Mouse (Mus musculus) NIH3T3 (cell line): Measurements from ENCODE around the gene Mpp1.
A peak's percentile ranks its signal among the peaks of the same experiment; 100 is the strongest.

Source experiments
- DNase-seq: peaks from one replicate; pipeline ENCODE4 v3.0.0-alpha.2; 2012; ENCODE audit warnings: low read depth

The Mpp1 gene

GRCm38 (mm10) chrX:75083982-75084773, 46.6 kb downstream of the Mpp1 start:
- peak; percentile 14 for DNase-seq

GRCm38 (mm10) chrX:75082351-75082750, 48.5 kb downstream of the Mpp1 start:
- DNase-seq = no peak
